Mouse (Mus musculus) T-helper 2 cell (primary cell): ENCODE data around the gene Ifi47.

Experiments used
- in situ Hi-C: fragments of 300-600 bp; cut with MboI, MseI; formaldehyde crosslinking; loops from one replicate; pipeline ENCODE4 v1.15.1; 2025; ENCODE audit warnings: high pct_unique_total_duplicates

Gene Ifi47

GRCm38 (mm10) chr11:49088990-49089652, 12.7 kb downstream of the Ifi47 start:
- in situ Hi-C loops: loop anchor here (10.0 to 25.0 kb wide), 2 partner anchors 104 to 1848 kb away; partner anchors contain the start of genes 4933414I15Rik and Zfp354b

GRCm38 (mm10) chr11:49089735-49090507, 13.5 kb downstream of the Ifi47 start:
- in situ Hi-C loops: loop anchor here (10.0 to 25.0 kb wide), 2 partner anchors 105 to 1847 kb away; partner anchors contain the start of genes 4933414I15Rik and Zfp354b

- in situ Hi-C loops: loop anchor here (25.0 kb wide), 1 partner anchor 1847 kb away; the partner anchor contains the start of genes 4933414I15Rik and Zfp354b
These were observed 14.2 kb downstream of the Ifi47 start for GRCm38 (mm10) chr11:49090551-49090950.

GRCm38 (mm10) chr11:49091171-49091570, 14.8 kb downstream of the Ifi47 start:
- in situ Hi-C loops: loop anchor here (25.0 kb wide), 1 partner anchor 1846 kb away; the partner anchor contains the start of genes 4933414I15Rik and Zfp354b

GRCm38 (mm10) chr11:49092053-49092586, 15.7 kb downstream of the Ifi47 start:
- in situ Hi-C loops: loop anchor here (25.0 kb wide), 1 partner anchor 1845 kb away; the partner anchor contains the start of genes 4933414I15Rik and Zfp354b

GRCm38 (mm10) chr11:49092786-49093185, 16.4 kb downstream of the Ifi47 start:
- in situ Hi-C loops: loop anchor here (25.0 kb wide), 1 partner anchor 1845 kb away; the partner anchor contains the start of genes 4933414I15Rik and Zfp354b

GRCm38 (mm10) chr11:49093861-49094660, 17.7 kb downstream of the Ifi47 start:
- in situ Hi-C loops: loop anchor here (25.0 kb wide), 1 partner anchor 1843 kb away; the partner anchor contains the start of genes 4933414I15Rik and Zfp354b

- in situ Hi-C loops: loop anchor here (5.0 to 25.0 kb wide), 3 partner anchors 223 to 1842 kb away; partner anchors contain the start of genes 4933414I15Rik, Irgm1 and Zfp354b
These were observed 19.0 kb downstream of the Ifi47 start for GRCm38 (mm10) chr11:49095367-49095766.

GRCm38 (mm10) chr11:49100409-49100808, 24.0 kb downstream of the Ifi47 start:
- in situ Hi-C loops: loop anchor here (10.0 kb wide), 1 partner anchor 1334 kb away; the partner anchor contains the start of gene Rufy1

GRCm38 (mm10) chr11:49101500-49101899, 25.1 kb downstream of the Ifi47 start:
- in situ Hi-C loops: loop anchor here (10.0 kb wide), 1 partner anchor 1333 kb away; the partner anchor contains the start of gene Rufy1

GRCm38 (mm10) chr11:49103047-49103693, 26.8 kb downstream of the Ifi47 start:
- in situ Hi-C loops: loop anchor here (10.0 kb wide), 1 partner anchor 1332 kb away; the partner anchor contains the start of gene Rufy1

- in situ Hi-C loops: loop anchor here (10.0 kb wide), 1 partner anchor 1329 kb away; the partner anchor contains the start of gene Rufy1
These were observed 29.4 kb downstream of the Ifi47 start for GRCm38 (mm10) chr11:49105752-49106151.

- in situ Hi-C loops: loop anchor here (10.0 kb wide), 1 partner anchor 1327 kb away; the partner anchor contains the start of gene Rufy1
These were observed 31.5 kb downstream of the Ifi47 start for GRCm38 (mm10) chr11:49107650-49108537.

- in situ Hi-C loops: loop anchor here (10.0 kb wide), 1 partner anchor 1326 kb away; the partner anchor contains the start of gene Rufy1
These were observed 32.4 kb downstream of the Ifi47 start for GRCm38 (mm10) chr11:49108833-49109232.

- in situ Hi-C loops: no loop called here
These were observed 34.6 kb downstream of the Ifi47 start for GRCm38 (mm10) chr11:49111000-49111399.

- in situ Hi-C loops: no loop called here
These were observed 36.3 kb downstream of the Ifi47 start for GRCm38 (mm10) chr11:49112624-49113219.

GRCm38 (mm10) chr11:49114158-49114557, 37.8 kb downstream of the Ifi47 start:
- in situ Hi-C loops: no loop called here

- in situ Hi-C loops: loop anchor here (5.0 kb wide), 1 partner anchor 173 kb away; the partner anchor contains the start of gene Olfr1392
These were observed 38.4 kb downstream of the Ifi47 start, which contains the start of gene Olfr1396 for GRCm38 (mm10) chr11:49114774-49115173. Gene Olfr1396, minus strand, starts transcription at chr11:49114874.
